Mouse (Mus musculus) liver, embryonic 13.5 days (tissue): ENCODE results near the gene Hist1h1b. TPM values are rescaled to one million over a fixed set of nuclear protein-coding genes. Genes with fewer than 3 reads are reported as not detected.
"Not testable (repeated sequence)": the region's sequence is repeated elsewhere in the genome, so short reads cannot be mapped to it uniquely, and the experiment has no call there.

Experiments
- ATAC-seq: fragments of 200-750 bp; cut with Nextera tagmentation; 2 replicates; pipeline ENCODE4 v1.8.0; 2017; ENCODE audit warnings: low read depth, mild to moderate bottlenecking, moderate number of reproducible peaks, moderate library complexity
- DNase-seq: peaks from one replicate; pipeline ENCODE4 v3.0.0; 2022
- H3K27ac ChIP-seq: fragments of 300-500 bp; sonication (generic); 2 replicates; pipeline ENCODE4 v1.5.1; 2015; ENCODE audit warnings: moderate library complexity, mild to moderate bottlenecking, inconsistent platforms
- H3K27me3 ChIP-seq: fragments of 300-500 bp; sonication (generic); 2 replicates; pipeline ENCODE4 v1.6.1; 2015; ENCODE audit warnings: mild to moderate bottlenecking, inconsistent platforms
- H3K36me3 ChIP-seq: fragments of 300-500 bp; sonication (generic); 2 replicates; pipeline ENCODE4 v1.6.1; 2015; ENCODE audit warnings: mild to moderate bottlenecking, inconsistent platforms
- H3K4me1 ChIP-seq: fragments of 300-500 bp; sonication (generic); replicated peaks from 2 replicates; pipeline ENCODE4 v1.6.1; 2015; ENCODE audit warnings: inconsistent platforms
- H3K4me2 ChIP-seq: fragments of 300-500 bp; sonication (generic); 2 replicates; pipeline ENCODE4 v1.6.1; 2015; ENCODE audit warnings: inconsistent platforms, mild to moderate bottlenecking, moderate library complexity
- H3K4me3 ChIP-seq: fragments of 300-500 bp; sonication (generic); replicated peaks from 2 replicates; pipeline ENCODE4 v1.5.1; 2015; ENCODE audit warnings: mild to moderate bottlenecking, inconsistent platforms
- H3K9ac ChIP-seq: fragments of 300-500 bp; sonication (generic); 2 replicates; pipeline ENCODE4 v1.6.1; 2015; ENCODE audit warnings: mild to moderate bottlenecking, inconsistent platforms
- H3K9me3 ChIP-seq: fragments of 300-500 bp; sonication (generic); replicated peaks from 2 replicates; pipeline ENCODE4 v1.6.1; 2016; ENCODE audit warnings: inconsistent platforms
- WGBS: fragments of 180-500 bp; shearing (Covaris S2); methylation state at CpG from one replicate; pipeline ENCODE4 v1.1.7; 2015; ENCODE audit not compliant: insufficient replicate concordance; 5-methylcytosine and 5-hydroxymethylcytosine counted together
- microRNA-seq: library from miRNA; unstranded; fragments of <30 nt; microRNA quantifications from one replicate; pipeline ENCODE4, GENCODE M21; 2016
- polyA plus RNA-seq: library from polyadenylated mRNA; unstranded; fragments of >200 nt; fragmentation: Nextera tagmentation; extraction: Ambion mirVana; gene quantifications from 2 replicates; pipeline ENCODE4 v1.2.1, GENCODE M21; 2015

Hist1h1b gene
- polyA plus RNA-seq, 1 experiment from 2014 or later = 37.6 TPM

GRCm38 (mm10) chr13:21749387-21750158 is 30.9 kb downstream of the Hist1h1b start:
- peak overlapping the region; percentile 87 for H3K9ac ChIP-seq
- H3K4me2 ChIP-seq = peak overlapping the region; percentile 80
- H3K9me3 ChIP-seq = no peaks in the 10 kb centered on the region
- WGBS = 3% methylated on average over 5 of the region's 5 CpGs
- DNase-seq (no peak), ATAC-seq (no peak)
- peak overlapping the region; percentile 69 for H3K4me3 ChIP-seq
- H3K4me1 ChIP-seq = peaks cover 42% of the 10 kb centered on the region
- H3K27me3 ChIP-seq = no peaks in the 10 kb centered on the region
- H3K27ac ChIP-seq = peak overlapping the region; percentile 97
- 0 out of 2 replicates have a peak, but pooled peaks cover 4% of the 10 kb centered on the region for H3K36me3 ChIP-seq

- whole genome bisulfite sequencing = 44% methylated on average over 1 of the region's 1 CpGs
These were observed 35.4 kb downstream of the Hist1h1b start for GRCm38 (mm10) chr13:21745006-21745405.

GRCm38 (mm10) chr13:21734906-21735767 is 45.3 kb downstream of the Hist1h1b start, which contains the start of gene Hist1h4j:
TSS of gene Hist1h4j (plus strand) at chr13:21735064.
- peak; percentile 90 for ATAC-seq
- peak; percentile 79 for DNase-seq
- H3K9me3 ChIP-seq, H3K27me3 ChIP-seq, H3K36me3 ChIP-seq: not testable (repeated sequence)
- peak within 1 kb of the TSS; percentile 80 for H3K4me2 ChIP-seq
- H3K9ac ChIP-seq = peak within 1 kb of the TSS; percentile 81
- H3K4me1 ChIP-seq = peaks cover 41% of the 10 kb centered on the region
- H3K4me3 ChIP-seq = peak within 1 kb of the TSS; percentile 63
- WGBS = under 1% methylated on average over 42 of the region's 56 CpGs
- H3K27ac ChIP-seq = peak within 1 kb of the TSS; percentile 96

More at GRCm38 (mm10) chr13:21745006-21745405, 35.4 kb downstream of the Hist1h1b start:
- Histone ChIP-seq H3K4me3 (no peak overlapping the region), H3K9ac (no peak overlapping the region), H3K27me3 (no peaks in the 10 kb centered on the region), H3K27ac (no peak overlapping the region), H3K36me3 (0 out of 2 replicates have a peak, but pooled peaks cover 4% of the 10 kb centered on the region), H3K9me3 (no peaks in the 10 kb centered on the region), H3K4me2 (no peak overlapping the region), H3K4me1 (peaks cover 30% of the 10 kb centered on the region)
- ATAC-seq (no peak), DNase-seq (no peak)

GRCm38 (mm10) chr13:21734010-21734905 is 46.2 kb downstream of the Hist1h1b start:
- Histone ChIP-seq H3K36me3 (no peaks in the 10 kb centered on the region), H3K27ac (peak overlapping the region; percentile 96), H3K4me1 (peaks cover 41% of the 10 kb centered on the region), H3K9me3 (no peaks in the 10 kb centered on the region), H3K4me2 (peak overlapping the region; percentile 80), H3K4me3 (peak overlapping the region; percentile 63), H3K9ac (peak overlapping the region; percentile 81), H3K27me3 (no peaks in the 10 kb centered on the region)
- DNase-seq = peak; percentile 73
- 1% methylated on average over 21 of the region's 21 CpGs for WGBS
- ATAC-seq = peak; percentile 60

- no peak overlapping the region for H3K4me3 ChIP-seq
- 73% methylated on average over 5 of the region's 5 CpGs for WGBS
- no peak overlapping the region for H3K4me2 ChIP-seq
- H3K4me1 ChIP-seq = peaks cover 37% of the 10 kb centered on the region
- H3K27ac ChIP-seq = peak overlapping the region; percentile 96
- H3K27me3 ChIP-seq = no peaks in the 10 kb centered on the region
- no peak for DNase-seq
- peak overlapping the region; percentile 81 for H3K9ac ChIP-seq
- H3K36me3 ChIP-seq = no peaks in the 10 kb centered on the region
- no peaks in the 10 kb centered on the region for H3K9me3 ChIP-seq
- no peak for ATAC-seq
These were observed 47.0 kb downstream of the Hist1h1b start for GRCm38 (mm10) chr13:21733466-21733865.

Small RNA genes within 50 kb of the gene (microRNA-seq; reads per million reads assigned to microRNA genes)
- not detected for gene Gm19658
- gene Gm44346 = not detected
- 1.5 reads per million for gene Gm44454

Other genes with a start within 250 kb of the Hist1h1b start
- gene Zkscan8, start 249.5 kb downstream of the Hist1h1b start, polyA plus RNA-seq = 1.1 and 1.2 TPM in 2 replicates
- not detected in 2 replicates for gene Olfr1366, start 237.8 kb downstream of the Hist1h1b start, polyA plus RNA-seq
- not detected in 2 replicates for gene Olfr1535, start 220.7 kb downstream of the Hist1h1b start, polyA plus RNA-seq
- not detected in 2 replicates for gene Olfr1364, start 198.9 kb downstream of the Hist1h1b start, polyA plus RNA-seq
- gene Olfr1362, start 166.6 kb downstream of the Hist1h1b start, polyA plus RNA-seq = not detected in 2 replicates
- gene Olfr11, start 138.1 kb downstream of the Hist1h1b start, polyA plus RNA-seq = not detected in 2 replicates
- not detected in 2 replicates for gene Olfr1361, start 117.2 kb downstream of the Hist1h1b start, polyA plus RNA-seq
- gene Olfr1360, start 103.2 kb downstream of the Hist1h1b start, polyA plus RNA-seq = not detected in 2 replicates
- gene Olfr1359, start 82.5 kb downstream of the Hist1h1b start, polyA plus RNA-seq = not detected in 2 replicates
- 1.8 and 3.0 TPM in 2 replicates for gene Hist1h2bl, start 64.5 kb downstream of the Hist1h1b start, polyA plus RNA-seq
- 15.6 and 39.6 TPM in 2 replicates for gene Hist1h2ai, start 64.2 kb downstream of the Hist1h1b start, polyA plus RNA-seq
- gene Hist1h3h, start 63.0 kb downstream of the Hist1h1b start, polyA plus RNA-seq = 5.8 and 11.7 TPM in 2 replicates
- 4.3 and 8.6 TPM in 2 replicates for gene Hist1h2bm, start 58.6 kb downstream of the Hist1h1b start, polyA plus RNA-seq
- gene Hist1h4j, start 45.6 kb downstream of the Hist1h1b start, polyA plus RNA-seq = 0.41 and 0.81 TPM in 2 replicates
- gene Hist1h4k, start 30.1 kb downstream of the Hist1h1b start, polyA plus RNA-seq = 2.8 and 5.6 TPM in 2 replicates
- 30.8 and 91.0 TPM in 2 replicates for gene Hist1h2ak, start 26.8 kb downstream of the Hist1h1b start, polyA plus RNA-seq
- gene Hist1h2bn, start 26.5 kb downstream of the Hist1h1b start, polyA plus RNA-seq = 4.4 and 14.4 TPM in 2 replicates
- 164 and 194 TPM in 2 replicates for gene Hist1h3i, start 2.7 kb upstream of the Hist1h1b start, polyA plus RNA-seq
- 5.8 and 15.9 TPM in 2 replicates for gene Hist1h2an, start 6.6 kb upstream of the Hist1h1b start, polyA plus RNA-seq
- gene Hist1h2bp, start 6.8 kb upstream of the Hist1h1b start, polyA plus RNA-seq = 2.8 and 3.8 TPM in 2 replicates
- 22.0 and 34.4 TPM in 2 replicates for gene Hist1h2bq, start 29.6 kb upstream of the Hist1h1b start, polyA plus RNA-seq
- gene Hist1h2ao, start 29.8 kb upstream of the Hist1h1b start, polyA plus RNA-seq = 1.4 and 1.6 TPM in 2 replicates
- gene Hist1h4m, start 31.1 kb upstream of the Hist1h1b start, polyA plus RNA-seq = not detected in 2 replicates
- 14.8 and 21.6 TPM in 2 replicates for gene Hist1h4n, start 51.6 kb upstream of the Hist1h1b start, polyA plus RNA-seq
- gene Hist1h2ap, start 52.9 kb upstream of the Hist1h1b start, polyA plus RNA-seq = 4,833 and 5,264 TPM in 2 replicates
- gene Hist1h2br, start 53.1 kb upstream of the Hist1h1b start, polyA plus RNA-seq = 22.5 and 35.7 TPM in 2 replicates
- gene Zfp184, start 164.5 kb upstream of the Hist1h1b start, polyA plus RNA-seq = 0.89 and 1.0 TPM in 2 replicates
- not detected in 2 replicates for gene Pom121l2, start 200.6 kb upstream of the Hist1h1b start, polyA plus RNA-seq
- gene Prss16, start 229.1 kb upstream of the Hist1h1b start, polyA plus RNA-seq = 0.25 and 0.39 TPM in 2 replicates